Mouse (Mus musculus) spleen, adult 2 months (tissue): ENCODE results near the gene Ankfn1.

ENCODE experiments used
- CTCF ChIP-seq: fragments of 200-500 bp; IDR thresholded peaks from 2 replicates; pipeline ENCODE4 v1.5.1; 2011; ENCODE audit warnings: mild to moderate bottlenecking, inconsistent platforms; ENCODE audit not compliant: insufficient read depth, insufficient read length, insufficient replicate concordance; ENCODE audit errors: extremely low read depth
- POLR2A ChIP-seq: fragments of 200-500 bp; IDR thresholded peaks from 2 replicates; pipeline ENCODE4 v1.6.1; 2011; ENCODE audit warnings: low read depth, low read length, inconsistent platforms

- TF ChIP-seq CTCF (no peak), POLR2A (no peak)
These were observed 421.4 kb downstream of the Ankfn1 start for GRCm38 (mm10) chr11:89356018-89356417.
